Mouse (Mus musculus) inflammation-experienced regulatory T-cells (primary cell): ENCODE measurements around the gene Ms4a8a. TPM values are rescaled to one million over a fixed set of nuclear protein-coding genes. Genes with fewer than 3 reads are reported as not detected.

Experiments
- polyA plus RNA-seq, 2 experiments: library from polyadenylated mRNA; unstranded; fragments of 100-300 nt; shearing (Covaris generic); gene quantifications; one replicate each; pipeline ENCODE4 v1.2.1; 2017

The Ms4a8a gene
- polyA plus RNA-seq, result 1 to 10 TPM in 1 of 2 experiments, under 1 TPM in 1; 0.18 to 2.2 TPM

GRCm38 (mm10) chr19:11080934-11081333, at the start of gene Ms4a8a:
Gene Ms4a8a (minus strand): TSS chr19:11081102.

GRCm38 (mm10) chr19:11017891-11018290, 63.0 kb downstream of the Ms4a8a start, which contains the start of gene Ms4a18:
Gene Ms4a18 (minus strand): TSS chr19:11018031.

Other genes with a start within 250 kb of the Ms4a8a start
- 1 to 10 TPM; 1.8 to 2.7 TPM for gene Slc15a3, start 241.4 kb downstream of the Ms4a8a start, polyA plus RNA-seq
- gene Tmem132a, start 211.2 kb downstream of the Ms4a8a start, polyA plus RNA-seq, result under 1 TPM; 0.72 to 0.87 TPM
- 10 to 100 TPM; 55.1 to 72.9 TPM for gene Tmem109, start 199.1 kb downstream of the Ms4a8a start, polyA plus RNA-seq
- gene Prpf19, start 185.9 kb downstream of the Ms4a8a start, polyA plus RNA-seq, result 10 to 100 TPM; 82.9 to 98.0 TPM
- 1 to 10 TPM in 1 of 2 experiments, not detected in 1; 2.3 TPM for gene Zp1, start 160.5 kb downstream of the Ms4a8a start, polyA plus RNA-seq
- gene Ptgdr2, start 143.9 kb downstream of the Ms4a8a start, polyA plus RNA-seq, result not detected
- 10 to 100 TPM; 15.5 to 19.1 TPM for gene Ccdc86, start 131.8 kb downstream of the Ms4a8a start, polyA plus RNA-seq
- not detected for gene Ms4a10, start 106.4 kb downstream of the Ms4a8a start, polyA plus RNA-seq
- gene Ms4a15, start 87.9 kb downstream of the Ms4a8a start, polyA plus RNA-seq, result 1 to 10 TPM in 1 of 2 experiments, under 1 TPM in 1; 0.12 to 1.7 TPM
- under 1 TPM in 1 of 2 experiments, not detected in 1; 0.45 TPM for gene Ms4a18, start 63.1 kb downstream of the Ms4a8a start, polyA plus RNA-seq
- not detected for gene 1700017D01Rik, start 49.8 kb upstream of the Ms4a8a start, polyA plus RNA-seq
- not detected for gene 1700025F22Rik, start 84.2 kb upstream of the Ms4a8a start, polyA plus RNA-seq
- not detected for gene Ms4a13, start 115.6 kb upstream of the Ms4a8a start, polyA plus RNA-seq
- under 1 TPM in 1 of 2 experiments, not detected in 1; 0.20 TPM for gene Ms4a12, start 151.3 kb upstream of the Ms4a8a start, polyA plus RNA-seq
- gene Ms4a1, start 185.1 kb upstream of the Ms4a8a start, polyA plus RNA-seq, result 10 to 100 TPM in 1 of 2 experiments, 1 to 10 TPM in 1; 4.1 to 14.7 TPM
- not detected for gene Ms4a5, start 202.8 kb upstream of the Ms4a8a start, polyA plus RNA-seq
- under 1 TPM in 1 of 2 experiments, not detected in 1; 0.07 TPM for gene Ms4a14, start 233.4 kb upstream of the Ms4a8a start, polyA plus RNA-seq